ENCODE assay signal across 26 mouse cellular contexts in genomic region chr11:72348563-72348962, GRCm38 (mm10). TPM values are rescaled to one million over a fixed set of nuclear protein-coding genes. Genes with fewer than 3 reads are reported as not detected.
DNase-seq lines count a peak whose midpoint lies in the region; ATAC-seq and TF ChIP-seq lines count a peak whose summit lies in the region.
"Had no signal": no experiment of that assay in that cellular context is flagged by ENCODE, and none has a peak within 500 bp of the region (broad histone marks: within the 10 kb centered on the region; RNA-seq: fewer than 3 reads in every experiment).

No protein-coding gene starts in this region.

- no peaks in the 10 kb centered on the region for H3K9me3 ChIP-seq in lung, embryonic 14.5 days (ENCODE audit: low read depth, low read length)
- H3K9me3 ChIP-seq: heart, embryonic 10.5 days; limb, embryonic 15.5 days; liver, embryonic 15.5 days had no signal

- H3K9ac ChIP-seq in lung, embryonic 14.5 days: no peak overlapping the region
- H3K9ac ChIP-seq: limb, embryonic 15.5 days; liver, embryonic 15.5 days had no signal

- H3K27me3 ChIP-seq in lung, embryonic 14.5 days (ENCODE audit: insufficient read depth, low read length): no peaks in the 10 kb centered on the region
- H3K27me3 ChIP-seq: limb, embryonic 15.5 days; liver, embryonic 15.5 days had no signal

- peak overlapping the region; percentile 59 for H3K27ac ChIP-seq in gastrocnemius, adult 2 months
- peak overlapping the region; percentile 54 for H3K27ac ChIP-seq in lung, embryonic 14.5 days (ENCODE audit: low read depth)
- H3K27ac ChIP-seq: heart, embryonic 10.5 days; kidney, postnatal 0 days; limb, embryonic 15.5 days; liver, embryonic 15.5 days had no signal

- ATAC-seq in lung, embryonic 14.5 days (ENCODE audit: insufficient read depth): no peak; the same call in 1 of the 2 replicates

- H3K4me3 ChIP-seq in gastrocnemius, adult 2 months: no peak overlapping the region
- no peak overlapping the region for H3K4me3 ChIP-seq in lung, embryonic 14.5 days (ENCODE audit: low read depth, low read length)
- H3K4me3 ChIP-seq: heart, embryonic 10.5 days; limb, embryonic 15.5 days; liver, embryonic 15.5 days had no signal

- no peaks in the 10 kb centered on the region for H3K36me3 ChIP-seq in lung, embryonic 14.5 days (ENCODE audit: insufficient read depth)
- H3K36me3 ChIP-seq: heart, embryonic 10.5 days; limb, embryonic 15.5 days; liver, embryonic 15.5 days had no signal

- H3K4me1 ChIP-seq in lung, embryonic 14.5 days (ENCODE audit: insufficient read depth): peaks cover 6% of the 10 kb centered on the region; the same call in 1 of the 2 replicates
- H3K4me1 ChIP-seq: heart, embryonic 10.5 days; liver, embryonic 15.5 days had no signal

- H3K4me2 ChIP-seq in lung, embryonic 14.5 days: no peak overlapping the region
- H3K4me2 ChIP-seq: limb, embryonic 15.5 days; liver, embryonic 15.5 days; midbrain, embryonic 11.5 days had no signal

- TF ChIP-seq CTCF in gastrocnemius, adult 2 months (IDR thresholded peaks at IDR 0.05): no peak
- TF ChIP-seq CTCF in lung, embryonic 14.5 days (IDR thresholded peaks at IDR 0.05; ENCODE audit: low read depth): no peak

- 38% methylated on average over 10 of the region's 10 CpGs for WGBS in lung, embryonic 14.5 days

- no peak for DNase-seq in gastrocnemius, adult 2 months
- DNase-seq in gastrocnemius, postnatal 25 days: no peak
- peak; percentile 66 for DNase-seq in lung, embryonic 14.5 days
- no peak for DNase-seq in lung, adult 18-20 months
- peak; percentile 24 for DNase-seq in R1 (ENCODE audit: low read depth, low spot score)
- DNase-seq in kidney, postnatal 14 days: peak; percentile 62
- DNase-seq in cerebellum, adult 8-10 months: no peak
- DNase-seq in gastrocnemius, postnatal 10 days: no peak
- DNase-seq: thymus, postnatal 14 days had no signal

- intact Hi-C loops in gastrocnemius, adult 2 months (cut with DNase I): no loop called here

RNA-seq across cellular contexts. Expression of gene Tekt1, which starts 13.7 kb away (rescaled TPM):
- total RNA-seq in gastrocnemius, adult 2 months (2021): 1 to 10 TPM in 1 of 2 experiments, under 1 TPM in 1; 0.33 to 2.6 TPM
- under 1 TPM; 0.64 to 0.70 TPM for total RNA-seq in gastrocnemius, postnatal 25 days (2021)
- polyA plus RNA-seq in lung, embryonic 14.5 days (2014; fragmentation: Nextera tagmentation; extraction: Ambion mirVana): 6.1 and 6.5 TPM in 2 replicates
- 1 to 10 TPM; 1.2 to 1.4 TPM for total RNA-seq in gastrocnemius, postnatal 10 days (2021)
- total RNA-seq: MEL had no signal
- polyA plus RNA-seq: liver, embryonic 15.5 days; small intestine, adult 2 months had no signal

RNA-seq across cellular contexts. Expression of gene Fbxo39, which starts 34.3 kb away (rescaled TPM):
- not detected for total RNA-seq in gastrocnemius, adult 2 months (2021)
- not detected for total RNA-seq in gastrocnemius, postnatal 25 days (2021)
- polyA plus RNA-seq in lung, embryonic 14.5 days (2014; fragmentation: Nextera tagmentation; extraction: Ambion mirVana): not detected in 2 replicates
- not detected for total RNA-seq in gastrocnemius, postnatal 10 days (2021)
- total RNA-seq: adrenal gland, adult 18-20 months; CH12.LX; gastrocnemius, postnatal 4 days; layer of hippocampus, postnatal 10 days; left cerebral cortex, postnatal 25 days; MEL had no signal
- polyA plus RNA-seq: cortical plate, adult 2 months; embryonic facial prominence, embryonic 14.5 days; heart, embryonic 10.5 days; heart, postnatal 0 days; hindbrain, embryonic 11.5 days; kidney, postnatal 0 days; limb, embryonic 15.5 days; liver, embryonic 15.5 days; midbrain, embryonic 11.5 days; neural tube, embryonic 11.5 days; small intestine, adult 2 months had no signal

RNA-seq across cellular contexts. Expression of gene Xaf1, which starts 47.1 kb away (rescaled TPM):
- 1 to 10 TPM; 3.4 to 3.7 TPM for total RNA-seq in gastrocnemius, adult 2 months (2021)
- 1 to 10 TPM; 4.6 TPM for total RNA-seq in gastrocnemius, postnatal 25 days (2021)
- polyA plus RNA-seq in lung, embryonic 14.5 days (2014; fragmentation: Nextera tagmentation; extraction: Ambion mirVana): 2.8 and 3.5 TPM in 2 replicates
- 1 to 10 TPM; 9.3 to 9.8 TPM for total RNA-seq in gastrocnemius, postnatal 10 days (2021)

Comparison
In these comparisons a context has a peak if more than half of its experiments do, and no peak if none do; other contexts are left out.
1. DNase-seq: peak in lung, embryonic 14.5 days (single experiment), R1 (single experiment) and kidney, postnatal 14 days (single experiment); none in gastrocnemius, adult 2 months (single experiment), gastrocnemius, postnatal 25 days (single experiment), lung, adult 18-20 months (0 of 2), cerebellum, adult 8-10 months (single experiment) and gastrocnemius, postnatal 10 days (single experiment).